Mouse (Mus musculus) skeletal muscle tissue, postnatal 0 days (tissue): ENCODE results near the gene Il19. TPM values are rescaled to one million over a fixed set of nuclear protein-coding genes. Genes with fewer than 3 reads are reported as not detected.

Experiments
- polyA plus RNA-seq: library from polyadenylated mRNA; unstranded; fragments of >200 nt; fragmentation: Nextera tagmentation; extraction: Ambion mirVana; gene quantifications from 2 replicates; pipeline ENCODE4 v1.2.1, GENCODE M21; 2015

The Il19 gene
- not detected in 2 replicates for polyA plus RNA-seq

DNA sequence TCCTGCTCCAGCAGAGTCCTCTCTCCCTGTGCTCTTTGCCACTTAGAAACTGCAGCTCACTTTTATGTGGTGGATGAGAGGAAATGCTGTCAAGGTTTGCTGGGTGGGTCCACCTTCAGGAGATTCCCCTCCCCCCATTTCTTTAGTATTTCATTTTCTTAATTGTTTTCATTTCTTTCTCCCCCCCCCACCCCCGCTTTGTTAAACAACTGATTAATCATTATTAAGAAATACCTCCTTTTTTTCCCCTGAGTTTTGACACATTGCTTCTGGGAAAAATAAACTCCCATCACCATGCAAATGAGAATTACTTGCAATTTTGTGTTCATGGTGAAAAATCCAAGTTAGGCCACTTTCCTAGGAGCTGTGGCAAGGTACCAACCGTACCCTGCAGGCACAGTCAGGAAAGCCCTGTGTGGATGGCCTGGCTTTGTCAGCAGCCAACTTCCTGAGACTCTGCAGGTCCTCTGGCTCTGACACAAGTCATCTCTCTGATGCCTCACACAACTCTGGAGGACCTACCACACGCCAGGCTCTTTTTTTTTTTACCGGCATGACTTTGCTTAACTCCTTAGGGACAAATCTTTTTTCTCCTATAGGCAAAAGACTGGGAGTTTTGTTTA, at the start of gene Il19:
TSS of gene Il19 (minus strand) at position 51 of the 623 bp plus-strand sequence.

DNA sequence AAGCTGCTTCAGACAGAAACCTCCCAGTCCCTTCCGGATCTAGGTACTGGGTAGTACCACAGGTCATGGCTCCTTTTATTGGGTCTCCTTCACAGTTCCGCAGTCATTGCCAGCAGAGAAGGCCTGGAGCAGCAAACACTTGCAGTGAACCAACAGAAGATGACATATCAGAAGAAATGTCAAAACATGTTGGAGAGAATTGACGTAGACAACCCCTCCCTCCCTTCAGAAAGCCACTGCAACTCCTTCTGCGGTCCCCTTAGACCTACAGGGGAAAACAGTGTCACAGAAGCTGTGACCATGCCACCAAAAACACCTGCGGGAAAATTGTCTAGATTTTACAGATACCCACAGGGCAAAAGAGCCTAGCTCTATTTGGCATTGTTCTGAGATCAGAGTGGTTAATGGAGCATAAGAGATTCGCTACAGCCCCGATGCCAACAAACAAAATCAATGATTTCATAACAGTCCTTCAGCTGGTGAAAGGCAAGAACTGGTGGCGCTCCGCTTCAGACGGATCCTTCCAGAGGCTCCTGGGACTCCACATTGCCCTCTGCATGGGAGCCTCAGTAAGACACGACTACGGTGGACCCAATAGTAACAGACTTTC, 28.4 kb downstream of the Il19 start, which contains the start of gene Il20:
TSS of gene Il20 (minus strand) at position 51 of the 610 bp plus-strand sequence.

DNA sequence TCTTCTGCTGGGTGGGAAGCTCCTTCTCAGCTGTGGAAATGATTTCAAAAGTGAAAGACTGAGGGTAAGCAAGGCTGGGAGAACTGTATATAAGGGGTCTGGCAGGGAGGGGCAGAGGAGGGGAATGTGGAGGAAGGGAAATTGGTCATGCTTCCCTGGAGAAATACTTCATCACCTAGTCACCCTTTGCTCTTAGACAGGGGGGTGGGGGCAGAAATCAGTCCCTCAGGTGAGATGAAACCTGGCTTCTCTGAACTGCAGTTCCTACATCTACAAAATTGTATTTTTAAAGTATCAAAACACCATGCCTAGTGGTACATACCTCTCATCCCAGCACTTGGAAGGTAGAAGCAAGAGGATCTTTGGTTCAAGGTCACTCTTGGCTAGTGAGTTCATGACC, 52.6 kb downstream of the Il19 start, which contains the start of gene Il24:
TSS of gene Il24 (minus strand) at position 101 of the 400 bp plus-strand sequence.

Other genes with a start within 250 kb of the Il19 start
- not detected in 2 replicates for gene Gm29427, start 224.3 kb downstream of the Il19 start, polyA plus RNA-seq
- 6.5 and 7.0 TPM in 2 replicates for gene Yod1, start 222.8 kb downstream of the Il19 start, polyA plus RNA-seq
- gene Pfkfb2, start 210.9 kb downstream of the Il19 start, polyA plus RNA-seq, result 2.9 and 3.2 TPM in 2 replicates
- gene AA986860, start 208.1 kb downstream of the Il19 start, polyA plus RNA-seq, result 0.54 and 1.1 TPM in 2 replicates
- not detected in 2 replicates for gene Fcamr, start 139.2 kb downstream of the Il19 start, polyA plus RNA-seq
- gene Pigr, start 113.4 kb downstream of the Il19 start, polyA plus RNA-seq, result not detected in 2 replicates
- gene Fcmr, start 74.4 kb downstream of the Il19 start, polyA plus RNA-seq, result not detected in 2 replicates
- gene Il24, start 52.7 kb downstream of the Il19 start, polyA plus RNA-seq, result not detected in 2 replicates
- not detected in 2 replicates for gene Il20, start 28.7 kb downstream of the Il19 start, polyA plus RNA-seq
- gene Il10, start 79.7 kb upstream of the Il19 start, polyA plus RNA-seq, result not detected in 2 replicates
- 49.0 and 57.6 TPM in 2 replicates for gene Mapkapk2, start 157.7 kb upstream of the Il19 start, polyA plus RNA-seq
- gene Dyrk3, start 198.2 kb upstream of the Il19 start, polyA plus RNA-seq, result 0.08 and 0.37 TPM in 2 replicates
- 27.1 and 29.8 TPM in 2 replicates for gene Eif2d, start 213.1 kb upstream of the Il19 start, polyA plus RNA-seq